Mouse (Mus musculus) midbrain, embryonic 12.5 days (tissue): ENCODE measurements around the gene Sult2b1. TPM values are rescaled to one million over a fixed set of nuclear protein-coding genes. Genes with fewer than 3 reads are reported as not detected.

Experiments
- ATAC-seq: fragments of 200-750 bp; cut with Nextera tagmentation; 2 replicates; pipeline ENCODE4 v1.8.0; 2017; ENCODE audit warnings: low read depth, moderate TSS enrichment, moderate library complexity; ENCODE audit not compliant: low FRiP score
- H3K27ac ChIP-seq: fragments of 300-500 bp; sonication (generic); replicated peaks from 2 replicates; pipeline ENCODE4 v1.5.1; 2016; ENCODE audit warnings: mild to moderate bottlenecking
- H3K27me3 ChIP-seq: fragments of 300-500 bp; sonication (generic); 2 replicates; pipeline ENCODE4 v1.6.1; 2016; ENCODE audit warnings: mild to moderate bottlenecking
- H3K36me3 ChIP-seq: fragments of 300-500 bp; sonication (generic); 2 replicates; pipeline ENCODE4 v1.6.1; 2016
- H3K4me1 ChIP-seq: fragments of 300-500 bp; sonication (generic); 2 replicates; pipeline ENCODE4 v1.6.1; 2016
- H3K4me2 ChIP-seq: fragments of 300-500 bp; sonication (generic); replicated peaks from 2 replicates; pipeline ENCODE4 v1.6.1; 2016; ENCODE audit warnings: mild to moderate bottlenecking, moderate library complexity
- H3K4me3 ChIP-seq: fragments of 300-500 bp; sonication (generic); 2 replicates; pipeline ENCODE4 v1.5.1; 2016; ENCODE audit warnings: mild to moderate bottlenecking
- H3K9ac ChIP-seq: fragments of 300-500 bp; sonication (generic); replicated peaks from 2 replicates; pipeline ENCODE4 v1.6.1; 2016; ENCODE audit warnings: mild to moderate bottlenecking, moderate library complexity
- H3K9me3 ChIP-seq: fragments of 300-500 bp; sonication (generic); 2 replicates; pipeline ENCODE4 v1.6.1; 2016; ENCODE audit warnings: mild to moderate bottlenecking
- WGBS: fragments of 180-500 bp; shearing (Covaris S2); methylation state at CpG from one replicate; pipeline ENCODE4 v1.1.7; 2016; 5-methylcytosine and 5-hydroxymethylcytosine counted together
- polyA plus RNA-seq: library from polyadenylated mRNA; unstranded; fragments of >200 nt; fragmentation: Nextera tagmentation; extraction: Ambion mirVana; gene quantifications from 2 replicates; pipeline ENCODE4 v1.2.1, GENCODE M21; 2016

Sult2b1 gene
- polyA plus RNA-seq, 1 experiment from 2014 or later: 1.5 TPM

DNA sequence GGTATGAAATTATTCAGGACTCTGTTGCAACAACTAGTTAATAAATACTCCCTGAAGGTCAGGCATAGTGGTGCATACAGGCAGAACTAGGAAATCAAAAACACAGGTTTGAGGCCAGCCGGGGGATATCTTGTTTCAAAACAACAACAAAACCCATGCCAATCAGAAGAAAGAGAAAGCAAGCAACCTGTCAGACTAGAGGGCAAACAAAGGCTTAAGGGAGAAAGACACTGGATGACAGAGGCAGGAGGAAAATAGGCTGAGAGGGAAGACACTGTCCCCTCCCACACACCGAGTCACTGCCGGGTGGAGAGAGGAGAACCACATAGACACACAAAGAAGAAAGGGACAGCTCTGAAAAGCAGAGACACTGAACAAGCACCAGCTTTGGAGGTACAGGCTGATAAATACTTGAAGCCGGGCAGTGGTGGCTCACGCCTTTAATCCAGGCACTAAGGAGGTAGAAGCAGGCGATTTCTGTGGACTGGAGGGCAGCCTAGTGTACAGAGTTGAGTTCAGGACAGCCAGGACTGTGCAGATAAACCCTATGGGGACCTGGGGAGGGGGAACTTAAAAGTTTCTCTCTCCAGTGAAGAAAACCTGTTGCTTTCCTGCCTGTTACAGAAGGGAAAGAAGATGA lies 70.5 kb downstream of the Sult2b1 start:
- 86% methylated on average over 6 of the region's 6 CpGs for whole genome bisulfite sequencing
- H3K4me1 ChIP-seq: peaks cover 54% of the 10 kb centered on the region
- H3K4me3 ChIP-seq: peak overlapping the region; percentile 76
- H3K9ac ChIP-seq: peak overlapping the region; percentile 81; the same call in 1 of the 2 replicates
- no peak overlapping the region for H3K27ac ChIP-seq
- H3K9me3 ChIP-seq: no peaks in the 10 kb centered on the region
- no peaks in the 10 kb centered on the region for H3K27me3 ChIP-seq
- H3K4me2 ChIP-seq: peak overlapping the region; percentile 92
- H3K36me3 ChIP-seq: peaks cover 39% of the 10 kb centered on the region
- no peak for ATAC-seq

DNA sequence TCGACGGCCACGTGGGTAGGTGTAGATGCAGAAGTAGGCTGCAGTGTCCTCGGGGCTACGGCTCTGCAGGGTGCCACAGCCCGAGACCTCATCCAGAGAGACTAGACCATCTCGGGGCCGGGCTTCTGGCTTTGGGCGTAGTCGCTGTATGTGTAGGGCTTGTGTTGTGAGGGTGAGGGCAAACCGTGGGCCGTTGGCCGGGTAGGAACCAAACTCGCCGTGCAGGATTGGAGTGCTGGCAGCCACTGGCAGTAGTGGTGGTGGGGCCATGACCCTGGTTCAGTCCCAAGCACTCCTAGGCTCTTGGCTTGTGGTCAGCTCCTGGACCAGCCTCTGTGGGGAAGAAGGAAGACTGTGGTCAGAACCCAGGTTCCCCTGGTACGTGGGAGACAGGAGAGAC lies 71.1 kb downstream of the Sult2b1 start:
- Histone ChIP-seq H3K4me1 (peaks cover 55% of the 10 kb centered on the region), H3K36me3 (peaks cover 39% of the 10 kb centered on the region), H3K9me3 (no peaks in the 10 kb centered on the region), H3K27ac (no peak overlapping the region), H3K27me3 (no peaks in the 10 kb centered on the region), H3K4me3 (no peak overlapping the region), H3K9ac (no peak overlapping the region), H3K4me2 (no peak overlapping the region)
- 93% methylated on average over 16 of the region's 16 CpGs for WGBS
- ATAC-seq: no peak

GRCm38 (mm10) chr7:45712022-45712757 lies 72.3 kb downstream of the Sult2b1 start:
- no peak overlapping the region for H3K27ac ChIP-seq
- no peak overlapping the region for H3K4me2 ChIP-seq
- peaks cover 67% of the 10 kb centered on the region for H3K4me1 ChIP-seq
- H3K27me3 ChIP-seq: peaks cover 3% of the 10 kb centered on the region; the same call in 1 of the 2 replicates
- no peak for ATAC-seq
- WGBS: 89% methylated on average over 21 of the region's 21 CpGs
- 0 out of 2 replicates have a peak overlapping the region, but pooled peaks have one; percentile 20 for H3K9ac ChIP-seq
- peaks cover 39% of the 10 kb centered on the region for H3K36me3 ChIP-seq
- no peak overlapping the region for H3K4me3 ChIP-seq
- no peaks in the 10 kb centered on the region for H3K9me3 ChIP-seq

- Histone ChIP-seq H3K27ac (no peak overlapping the region), H3K9ac (no peak overlapping the region), H3K27me3 (peaks cover 7% of the 10 kb centered on the region; the same call in 1 of the 2 replicates), H3K4me3 (no peak overlapping the region), H3K36me3 (peaks cover 39% of the 10 kb centered on the region), H3K4me1 (peaks cover 67% of the 10 kb centered on the region), H3K4me2 (no peak overlapping the region), H3K9me3 (no peaks in the 10 kb centered on the region)
- WGBS: 92% methylated on average over 24 of the region's 24 CpGs
- no peak for ATAC-seq
These were observed 73.0 kb downstream of the Sult2b1 start for GRCm38 (mm10) chr7:45711316-45712021.

GRCm38 (mm10) chr7:45710477-45711191 lies 73.8 kb downstream of the Sult2b1 start:
- ATAC-seq: no peak

GRCm38 (mm10) chr7:45709677-45710355 lies 74.7 kb downstream of the Sult2b1 start:
- Histone ChIP-seq H3K4me1 (peaks cover 69% of the 10 kb centered on the region), H3K27ac (peak overlapping the region; percentile 80)
- ATAC-seq: no peak

More at GRCm38 (mm10) chr7:45710477-45711191, 73.8 kb downstream of the Sult2b1 start:
- Histone ChIP-seq H3K4me3 (no peak overlapping the region), H3K4me1 (peaks cover 67% of the 10 kb centered on the region), H3K27ac (peak overlapping the region; percentile 80), H3K9me3 (no peaks in the 10 kb centered on the region), H3K36me3 (peaks cover 39% of the 10 kb centered on the region), H3K4me2 (no peak overlapping the region), H3K9ac (no peak overlapping the region), H3K27me3 (peaks cover 8% of the 10 kb centered on the region; the same call in 1 of the 2 replicates)
- 93% methylated on average over 20 of the region's 20 CpGs for WGBS

DNA sequence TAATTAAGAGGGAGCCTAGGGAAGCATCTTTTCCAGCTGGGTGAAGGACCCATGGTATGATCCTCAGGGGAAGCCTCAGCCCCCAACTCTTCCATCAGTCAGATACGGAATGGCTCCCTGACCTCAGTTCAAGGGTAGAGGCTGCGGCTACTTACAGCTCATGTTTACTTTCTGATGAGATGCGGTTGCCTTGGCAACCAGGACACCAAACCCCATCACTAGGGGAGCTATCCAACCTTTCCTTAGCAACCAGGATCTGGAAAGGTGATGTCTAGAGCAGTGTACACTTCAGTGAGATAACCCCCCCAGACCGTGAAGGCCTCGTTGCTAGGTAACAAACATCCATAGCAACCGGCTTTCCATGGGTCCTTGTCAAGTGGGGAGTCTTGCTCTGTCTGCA lies 75.4 kb downstream of the Sult2b1 start:
- ATAC-seq: no peak
- Histone ChIP-seq H3K9me3 (no peaks in the 10 kb centered on the region), H3K4me2 (peak overlapping the region; percentile 19; the same call in 1 of the 2 replicates), H3K4me3 (no peak overlapping the region), H3K4me1 (peaks cover 64% of the 10 kb centered on the region), H3K27me3 (peaks cover 8% of the 10 kb centered on the region; the same call in 1 of the 2 replicates), H3K36me3 (peaks cover 39% of the 10 kb centered on the region), H3K9ac (no peak overlapping the region), H3K27ac (peak overlapping the region; percentile 80)
- WGBS: 38% methylated on average over 6 of the region's 6 CpGs

More at GRCm38 (mm10) chr7:45709677-45710355, 74.7 kb downstream of the Sult2b1 start:
- Histone ChIP-seq H3K4me2 (0 out of 2 replicates have a peak overlapping the region, but pooled peaks have one; percentile 2), H3K27me3 (peaks cover 8% of the 10 kb centered on the region; the same call in 1 of the 2 replicates), H3K9me3 (no peaks in the 10 kb centered on the region), H3K4me3 (no peak overlapping the region), H3K36me3 (peaks cover 39% of the 10 kb centered on the region), H3K9ac (peak overlapping the region; percentile 50)
- WGBS: 71% methylated on average over 14 of the region's 14 CpGs

DNA sequence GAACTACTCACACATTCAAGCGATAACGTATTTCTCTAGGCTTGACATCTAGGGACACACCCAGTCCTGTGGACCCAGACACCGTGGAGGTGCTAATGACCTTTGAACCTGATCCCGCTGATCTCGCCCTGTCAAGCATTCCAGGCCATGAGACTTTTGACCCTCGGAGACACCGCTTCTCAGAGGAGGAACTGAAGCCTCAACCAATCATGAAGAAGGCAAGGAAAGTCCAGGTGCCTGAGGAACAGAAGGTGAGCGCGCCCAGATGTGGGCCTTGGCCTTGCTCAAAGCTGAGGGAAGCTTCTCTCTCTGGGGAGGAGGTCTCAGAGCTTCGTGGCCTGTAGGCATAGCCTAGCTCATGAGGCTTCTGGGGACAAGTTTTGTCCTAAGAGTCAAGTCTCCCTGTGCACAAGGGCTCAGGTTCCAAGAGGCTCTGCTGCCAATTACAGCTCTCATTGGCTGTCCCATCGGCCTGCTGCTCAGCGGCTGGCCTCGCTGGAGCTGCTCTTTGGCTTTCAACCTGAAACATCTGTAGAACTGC lies 76.2 kb downstream of the Sult2b1 start:
- no peak for ATAC-seq
- H3K9me3 ChIP-seq: no peaks in the 10 kb centered on the region
- no peak overlapping the region for H3K9ac ChIP-seq
- H3K4me3 ChIP-seq: no peak overlapping the region
- peaks cover 8% of the 10 kb centered on the region; the same call in 1 of the 2 replicates for H3K27me3 ChIP-seq
- H3K4me1 ChIP-seq: peaks cover 69% of the 10 kb centered on the region
- peaks cover 35% of the 10 kb centered on the region for H3K36me3 ChIP-seq
- H3K4me2 ChIP-seq: peak overlapping the region; percentile 98
- H3K27ac ChIP-seq: peak overlapping the region; percentile 80
- 58% methylated on average over 13 of the region's 13 CpGs for WGBS

DNA sequence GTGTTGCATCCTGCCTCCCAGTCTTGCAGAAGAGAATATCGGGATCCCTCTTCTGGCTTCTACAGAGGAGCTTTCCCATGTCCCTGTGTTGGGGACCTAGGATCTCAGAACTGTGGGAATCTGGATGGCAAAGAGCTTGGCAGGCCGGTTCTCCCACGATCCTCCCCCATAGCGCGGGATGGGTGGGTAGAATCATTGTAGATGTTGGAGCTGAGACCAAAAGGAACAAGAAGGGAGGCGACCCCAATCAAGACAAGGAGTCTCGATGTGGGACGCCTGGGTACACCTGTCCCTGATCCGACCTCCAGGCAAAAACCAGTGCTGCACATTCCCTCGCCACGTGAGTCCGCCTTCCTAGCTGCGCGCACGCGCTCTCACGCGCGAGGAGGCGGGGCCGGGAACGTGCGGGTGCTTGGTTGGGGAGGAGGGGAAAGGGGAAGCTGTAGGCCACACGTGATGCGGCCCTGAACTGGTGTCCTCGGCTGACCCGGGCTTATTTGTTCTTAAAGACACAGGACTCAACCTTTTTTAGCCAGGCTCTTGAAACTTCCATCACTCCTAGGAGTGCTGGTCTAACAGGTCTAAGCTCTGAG lies 77.0 kb downstream of the Sult2b1 start:
- Histone ChIP-seq H3K27me3 (peaks cover 8% of the 10 kb centered on the region; the same call in 1 of the 2 replicates), H3K36me3 (peaks cover 27% of the 10 kb centered on the region), H3K27ac (peak overlapping the region; percentile 80), H3K9me3 (no peaks in the 10 kb centered on the region), H3K9ac (peak overlapping the region; percentile 44; the same call in 1 of the 2 replicates), H3K4me1 (peaks cover 77% of the 10 kb centered on the region), H3K4me2 (peak overlapping the region; percentile 98), H3K4me3 (peak overlapping the region; percentile 58)
- no peak for ATAC-seq
- WGBS: under 1% methylated on average over 27 of the region's 27 CpGs

DNA sequence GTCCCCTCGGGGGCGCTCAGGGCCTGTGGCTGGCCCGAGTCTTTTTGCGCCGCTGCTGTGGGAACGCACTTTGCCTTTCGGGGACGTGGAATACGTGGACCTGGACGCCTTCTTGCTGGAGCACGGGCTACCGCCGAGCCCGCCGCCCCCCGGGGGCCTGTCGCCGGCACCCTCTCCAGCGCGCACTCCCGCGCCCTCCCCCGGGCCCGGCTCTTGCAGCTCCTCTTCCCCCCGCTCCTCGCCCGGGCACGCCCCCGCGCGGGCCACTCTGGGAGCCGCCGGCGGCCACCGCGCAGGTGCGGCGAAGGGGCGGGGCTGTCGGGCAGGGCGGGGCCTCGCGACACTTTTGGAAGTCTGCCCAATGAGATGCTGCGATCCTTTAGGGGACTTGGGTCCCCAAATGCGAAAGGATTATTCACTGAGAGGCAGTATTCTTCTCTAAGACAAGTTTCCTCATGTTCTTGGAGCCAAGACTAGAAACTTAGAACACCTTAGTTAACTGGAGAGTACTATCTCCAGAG lies 77.7 kb downstream of the Sult2b1 start:
- Histone ChIP-seq H3K36me3 (peaks cover 20% of the 10 kb centered on the region), H3K4me2 (peak overlapping the region; percentile 98), H3K27ac (peak overlapping the region; percentile 80; the same call in 1 of the 2 replicates), H3K27me3 (peaks cover 8% of the 10 kb centered on the region; the same call in 1 of the 2 replicates), H3K4me1 (peaks cover 77% of the 10 kb centered on the region), H3K9ac (peak overlapping the region; percentile 78), H3K4me3 (peak overlapping the region; percentile 58), H3K9me3 (no peaks in the 10 kb centered on the region)
- WGBS: under 1% methylated on average over 40 of the region's 45 CpGs
- ATAC-seq: no peak
